Mouse (Mus musculus) kidney, adult 8-10 months (tissue): ENCODE results near the gene Pip4k2a.
"Not testable (repeated sequence)": the region's sequence is repeated elsewhere in the genome, so short reads cannot be mapped to it uniquely, and the experiment has no call there.

Experiments
- DNase-seq, 2 experiments: peaks; one replicate each; pipeline ENCODE4 v3.0.0; 2022

The Pip4k2a gene

GRCm38 (mm10) chr2:18921570-18922180, 76.3 kb downstream of the Pip4k2a start:
- no peak for DNase-seq

GRCm38 (mm10) chr2:18920461-18920877, 77.5 kb downstream of the Pip4k2a start:
- no peak for DNase-seq

- peak in 1 of 2 experiments; percentile 28 for DNase-seq
Measured at GRCm38 (mm10) chr2:18919797-18920354, 78.0 kb downstream of the Pip4k2a start.

GRCm38 (mm10) chr2:18917838-18918237, 80.1 kb downstream of the Pip4k2a start:
- no peak for DNase-seq

GRCm38 (mm10) chr2:18917380-18917750, 80.6 kb downstream of the Pip4k2a start:
- no peak for DNase-seq

- DNase-seq, result peak in 1 of 2 experiments; percentile 24
Measured at GRCm38 (mm10) chr2:18916615-18917379, 81.1 kb downstream of the Pip4k2a start.

GRCm38 (mm10) chr2:18916042-18916407, 81.9 kb downstream of the Pip4k2a start:
- DNase-seq, result no peak

- DNase-seq, result peak in 1 of 2 experiments; percentile 36
Measured at GRCm38 (mm10) chr2:18915372-18916041, 82.4 kb downstream of the Pip4k2a start.

GRCm38 (mm10) chr2:18914750-18915149, 83.2 kb downstream of the Pip4k2a start:
- DNase-seq, result no peak

- no peak for DNase-seq
Measured at GRCm38 (mm10) chr2:18913642-18914041, 84.3 kb downstream of the Pip4k2a start.

- DNase-seq, result no peak
Measured at GRCm38 (mm10) chr2:18911251-18911934, 86.5 kb downstream of the Pip4k2a start.

GRCm38 (mm10) chr2:18910209-18910608, 87.7 kb downstream of the Pip4k2a start:
- no peak for DNase-seq

- DNase-seq, result no peak
Measured at GRCm38 (mm10) chr2:18909713-18910112, 88.2 kb downstream of the Pip4k2a start.

GRCm38 (mm10) chr2:18907269-18907668, 90.7 kb downstream of the Pip4k2a start:
- DNase-seq, result no peak

- no peak for DNase-seq
Measured at GRCm38 (mm10) chr2:18906421-18907084, 91.4 kb downstream of the Pip4k2a start.

- no peak for DNase-seq
Measured at GRCm38 (mm10) chr2:18903301-18904068, 94.4 kb downstream of the Pip4k2a start.

GRCm38 (mm10) chr2:18901133-18901532, 96.8 kb downstream of the Pip4k2a start:
- DNase-seq, result no peak

- DNase-seq, result no peak
Measured at GRCm38 (mm10) chr2:18900635-18901034, 97.3 kb downstream of the Pip4k2a start.

- no peak for DNase-seq
Measured at GRCm38 (mm10) chr2:18897742-18898256, 100.1 kb downstream of the Pip4k2a start.

- DNase-seq, result no peak
Measured at GRCm38 (mm10) chr2:18896015-18896414, 101.9 kb downstream of the Pip4k2a start.

GRCm38 (mm10) chr2:18893336-18893735, 104.6 kb downstream of the Pip4k2a start:
- DNase-seq, result not testable (repeated sequence)
